Mouse (Mus musculus): ENCODE results near the gene Gatad2a. TPM values are rescaled to one million over a fixed set of nuclear protein-coding genes. Genes with fewer than 3 reads are reported as not detected.
"Not testable (repeated sequence)": the region's sequence is repeated elsewhere in the genome, so short reads cannot be mapped to it uniquely, and the experiment has no call there.

The Gatad2a gene
- total RNA-seq (2015; ENCODE audit: low replicate concordance) (22.8 and 30.2 TPM in 2 replicates), total RNA-seq (2017; ENCODE audit: low replicate concordance) (25.7 and 31.8 TPM in 2 replicates)

GRCm38 (mm10) chr8:69995776-69996588 is at the start of gene Gatad2a:
Gatad2a (minus strand) TSS chr8:69996384.
- peak; percentile 93 for ATAC-seq (replicated peaks; ENCODE audit: low FRiP score, poor library complexity, severe bottlenecking)

- ATAC-seq (replicated peaks; ENCODE audit: low FRiP score, poor library complexity, severe bottlenecking) = no peak
Observed at GRCm38 (mm10) chr8:70043996-70044395, 47.8 kb upstream of the Gatad2a start.

- ATAC-seq (replicated peaks; ENCODE audit: low FRiP score, poor library complexity, severe bottlenecking) = peak; percentile 91
Observed at GRCm38 (mm10) chr8:70042583-70043455, 46.6 kb upstream of the Gatad2a start, which contains the start of the genes Mau2 and Sugp1. Mau2 (minus strand) TSS chr8:70042734. Sugp1 (plus strand) TSS chr8:70042813.

- ATAC-seq (replicated peaks; ENCODE audit: low FRiP score, poor library complexity, severe bottlenecking) = peak; percentile 33
Observed at GRCm38 (mm10) chr8:70041885-70042546, 45.8 kb upstream of the Gatad2a start.

GRCm38 (mm10) chr8:70037994-70038393 is 41.8 kb upstream of the Gatad2a start:
- ATAC-seq (replicated peaks; ENCODE audit: low FRiP score, poor library complexity, severe bottlenecking) = peak; percentile 26; the same call in 1 of the 2 replicates

- ATAC-seq (replicated peaks; ENCODE audit: low FRiP score, poor library complexity, severe bottlenecking) = no peak
Observed at GRCm38 (mm10) chr8:70030255-70030654, 34.1 kb upstream of the Gatad2a start.

- ATAC-seq (replicated peaks; ENCODE audit: low FRiP score, poor library complexity, severe bottlenecking) = no peak
Observed at GRCm38 (mm10) chr8:70026151-70026550, 30.0 kb upstream of the Gatad2a start.

- no peak for ATAC-seq (replicated peaks; ENCODE audit: low FRiP score, poor library complexity, severe bottlenecking)
Observed at GRCm38 (mm10) chr8:70023596-70023995, 27.4 kb upstream of the Gatad2a start.

- ATAC-seq (replicated peaks; ENCODE audit: low FRiP score, poor library complexity, severe bottlenecking) = no peak
Observed at GRCm38 (mm10) chr8:70015017-70015416, 18.8 kb upstream of the Gatad2a start.

GRCm38 (mm10) chr8:70012763-70013162 is 16.6 kb upstream of the Gatad2a start:
- no peak for ATAC-seq (replicated peaks; ENCODE audit: low FRiP score, poor library complexity, severe bottlenecking)

- no peak for ATAC-seq (replicated peaks; ENCODE audit: low FRiP score, poor library complexity, severe bottlenecking)
Observed at GRCm38 (mm10) chr8:70012350-70012749, 16.2 kb upstream of the Gatad2a start.

- ATAC-seq (replicated peaks; ENCODE audit: low FRiP score, poor library complexity, severe bottlenecking) = not testable (repeated sequence)
Observed at GRCm38 (mm10) chr8:70010796-70011195, 14.6 kb upstream of the Gatad2a start.

- no peak for ATAC-seq (replicated peaks; ENCODE audit: low FRiP score, poor library complexity, severe bottlenecking)
Observed at GRCm38 (mm10) chr8:70005178-70005577, 9.0 kb upstream of the Gatad2a start.

- ATAC-seq (replicated peaks; ENCODE audit: low FRiP score, poor library complexity, severe bottlenecking) = no peak
Observed at GRCm38 (mm10) chr8:70004345-70004744, 8.2 kb upstream of the Gatad2a start.

GRCm38 (mm10) chr8:70003204-70003657 is 7.0 kb upstream of the Gatad2a start:
- no peak for ATAC-seq (replicated peaks; ENCODE audit: low FRiP score, poor library complexity, severe bottlenecking)

GRCm38 (mm10) chr8:70001892-70002191 is 5.7 kb upstream of the Gatad2a start:
- not testable (repeated sequence) for ATAC-seq (replicated peaks; ENCODE audit: low FRiP score, poor library complexity, severe bottlenecking)

- ATAC-seq (replicated peaks; ENCODE audit: low FRiP score, poor library complexity, severe bottlenecking) = peak; percentile 79
Observed at GRCm38 (mm10) chr8:70001176-70001891, 5.2 kb upstream of the Gatad2a start.

- ATAC-seq (replicated peaks; ENCODE audit: low FRiP score, poor library complexity, severe bottlenecking) = no peak
Observed at GRCm38 (mm10) chr8:70000226-70000625, 4.0 kb upstream of the Gatad2a start.

- no peak for ATAC-seq (replicated peaks; ENCODE audit: low FRiP score, poor library complexity, severe bottlenecking)
Observed at GRCm38 (mm10) chr8:69999236-69999635, 3.1 kb upstream of the Gatad2a start.

All from erythroblast, adult 5-6 weeks (primary cell).